Mouse (Mus musculus) heart, embryonic 13.5 days (tissue): Measurements from ENCODE around the gene Zdhhc13. TPM values are rescaled to one million over a fixed set of nuclear protein-coding genes. Genes with fewer than 3 reads are reported as not detected.

ENCODE experiments used
- ATAC-seq: fragments of 200-750 bp; cut with Nextera tagmentation; 2 replicates; pipeline ENCODE4 v1.8.0; 2017; ENCODE audit warnings: moderate TSS enrichment; ENCODE audit not compliant: insufficient number of reproducible peaks, low FRiP score, low TSS enrichment; ENCODE audit errors: extremely low read depth
- H3K27ac ChIP-seq: fragments of 300-500 bp; sonication (generic); replicated peaks from 2 replicates; pipeline ENCODE4 v1.5.1; 2015; ENCODE audit warnings: moderate library complexity, mild to moderate bottlenecking, inconsistent platforms
- H3K27me3 ChIP-seq: fragments of 300-500 bp; sonication (generic); replicated peaks from 2 replicates; pipeline ENCODE4 v1.6.1; 2015; ENCODE audit warnings: mild to moderate bottlenecking, inconsistent platforms
- H3K36me3 ChIP-seq: fragments of 300-500 bp; sonication (generic); 2 replicates; pipeline ENCODE4 v1.6.1; 2015; ENCODE audit warnings: mild to moderate bottlenecking, inconsistent platforms
- H3K4me1 ChIP-seq: fragments of 300-500 bp; sonication (generic); 2 replicates; pipeline ENCODE4 v1.6.1; 2015; ENCODE audit warnings: inconsistent platforms
- H3K4me2 ChIP-seq: fragments of 300-500 bp; sonication (generic); 2 replicates; pipeline ENCODE4 v1.6.1; 2015; ENCODE audit warnings: inconsistent platforms, mild to moderate bottlenecking, moderate library complexity
- H3K4me3 ChIP-seq: fragments of 300-500 bp; sonication (generic); 2 replicates; pipeline ENCODE4 v1.5.1; 2015; ENCODE audit warnings: moderate library complexity, mild to moderate bottlenecking, inconsistent platforms
- H3K9ac ChIP-seq: fragments of 300-500 bp; sonication (generic); 2 replicates; pipeline ENCODE4 v1.6.1; 2015; ENCODE audit warnings: inconsistent platforms, mild to moderate bottlenecking, moderate library complexity
- H3K9me3 ChIP-seq: fragments of 300-500 bp; sonication (generic); 2 replicates; pipeline ENCODE4 v1.6.1; 2016; ENCODE audit warnings: inconsistent platforms
- WGBS: fragments of 180-500 bp; shearing (Covaris S2); methylation state at CpG from one replicate; pipeline ENCODE4 v1.1.7; 2015; ENCODE audit warnings: mixed read lengths; 5-methylcytosine and 5-hydroxymethylcytosine counted together
- polyA plus RNA-seq: library from polyadenylated mRNA; unstranded; fragments of >200 nt; fragmentation: Nextera tagmentation; extraction: Ambion mirVana; gene quantifications from 2 replicates; pipeline ENCODE4 v1.2.1, GENCODE M21; 2015

Zdhhc13 gene
- polyA plus RNA-seq, 1 experiment from 2014 or later: 31.1 TPM

DNA sequence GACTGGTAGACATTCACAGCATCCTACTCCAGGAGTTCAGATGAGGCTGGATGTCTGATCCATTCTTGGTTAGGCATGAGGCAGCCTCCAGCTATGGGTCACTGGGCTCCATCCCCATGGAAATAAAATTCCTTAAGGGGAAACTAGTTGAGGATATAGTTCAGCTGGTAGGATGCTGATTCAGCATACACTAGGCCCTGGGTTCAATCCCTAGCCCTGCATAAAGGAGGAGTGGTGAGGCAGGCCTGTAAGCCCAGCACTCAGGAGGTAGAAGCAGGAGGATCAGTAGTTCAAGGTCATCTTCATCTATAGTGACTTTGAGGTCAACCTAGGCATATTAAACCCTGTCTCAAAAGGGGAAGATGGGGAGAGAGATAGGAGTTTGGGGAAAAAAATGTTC is 75.4 kb downstream of the Zdhhc13 start:
- H3K27ac ChIP-seq: no peak overlapping the region
- H3K4me3 ChIP-seq: no peak overlapping the region
- H3K9ac ChIP-seq: no peak overlapping the region
- ATAC-seq: no peak
- H3K9me3 ChIP-seq: no peaks in the 10 kb centered on the region
- peaks cover 29% of the 10 kb centered on the region for H3K4me1 ChIP-seq
- H3K27me3 ChIP-seq: no peaks in the 10 kb centered on the region
- peaks cover 50% of the 10 kb centered on the region for H3K36me3 ChIP-seq
- no peak overlapping the region for H3K4me2 ChIP-seq

DNA sequence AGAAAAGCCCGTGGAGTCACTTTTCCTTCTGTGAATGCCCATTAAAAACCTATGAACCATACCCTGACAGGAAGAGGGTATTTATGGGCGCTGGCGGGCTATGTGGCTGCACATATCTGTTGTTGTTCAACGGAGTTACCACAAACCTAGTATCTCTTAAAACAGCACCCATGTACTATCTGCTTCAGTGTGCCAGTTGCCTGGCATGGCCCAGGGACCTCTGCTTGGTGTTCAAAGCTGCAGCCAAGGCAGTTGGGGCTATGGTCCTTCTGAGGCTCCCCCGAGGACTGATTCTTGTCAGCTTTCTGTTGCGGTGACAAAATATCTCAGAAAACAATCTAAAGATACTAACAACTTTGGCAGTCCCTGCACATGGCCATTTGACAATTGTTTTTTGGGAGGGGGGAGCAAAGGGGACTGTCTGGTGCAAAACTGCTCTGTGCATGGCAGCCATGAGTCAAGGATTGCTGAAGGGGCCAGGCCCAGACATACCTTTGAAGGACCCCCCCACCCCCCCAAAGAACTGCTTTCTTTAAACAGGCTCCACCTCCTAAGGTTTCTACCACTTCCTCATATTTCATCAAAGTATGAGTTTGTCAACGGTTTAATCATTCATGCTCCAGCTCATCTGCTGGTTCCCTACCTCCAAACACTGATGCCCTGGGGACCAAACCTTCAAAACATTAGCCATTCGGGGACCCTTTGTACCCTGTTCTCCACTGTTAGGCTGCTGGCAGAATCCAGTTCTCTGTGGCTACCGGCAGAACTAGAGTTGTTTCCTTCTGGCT is 76.1 kb downstream of the Zdhhc13 start:
- 88% methylated on average over 9 of the region's 9 CpGs for WGBS
- peaks cover 26% of the 10 kb centered on the region for H3K4me1 ChIP-seq
- no peak overlapping the region for H3K4me3 ChIP-seq
- H3K9me3 ChIP-seq: no peaks in the 10 kb centered on the region
- H3K27ac ChIP-seq: no peak overlapping the region
- H3K9ac ChIP-seq: no peak overlapping the region
- peaks cover 57% of the 10 kb centered on the region for H3K36me3 ChIP-seq
- H3K4me2 ChIP-seq: no peak overlapping the region
- no peak for ATAC-seq
- no peaks in the 10 kb centered on the region for H3K27me3 ChIP-seq

DNA sequence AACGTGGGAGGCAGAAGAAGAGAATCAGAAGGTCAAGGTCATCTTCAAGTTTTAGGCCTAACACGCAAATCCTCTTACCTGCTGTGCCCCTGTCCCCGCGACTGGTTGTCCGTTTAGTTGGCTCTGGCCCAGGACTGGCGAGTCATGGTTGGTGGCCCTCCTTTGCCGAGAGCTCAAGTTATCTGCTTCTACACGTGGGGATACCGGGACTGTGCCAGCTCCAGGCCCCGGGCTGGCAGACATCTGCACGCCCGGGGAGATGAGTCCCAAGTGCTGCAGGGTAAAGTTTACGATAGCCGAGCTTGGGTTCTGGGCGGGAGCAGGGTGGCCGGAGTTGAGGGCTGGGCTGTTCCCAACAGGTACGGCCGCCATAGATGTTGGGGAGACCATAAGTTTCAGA is 78.8 kb downstream of the Zdhhc13 start:
- Histone ChIP-seq H3K4me1 (peaks cover 13% of the 10 kb centered on the region), H3K27ac (no peak overlapping the region), H3K4me2 (no peak overlapping the region), H3K27me3 (no peaks in the 10 kb centered on the region), H3K9me3 (no peaks in the 10 kb centered on the region), H3K36me3 (peaks cover 84% of the 10 kb centered on the region), H3K4me3 (no peak overlapping the region), H3K9ac (no peak overlapping the region)
- no peak for ATAC-seq
- WGBS: 88% methylated on average over 18 of the region's 18 CpGs

DNA sequence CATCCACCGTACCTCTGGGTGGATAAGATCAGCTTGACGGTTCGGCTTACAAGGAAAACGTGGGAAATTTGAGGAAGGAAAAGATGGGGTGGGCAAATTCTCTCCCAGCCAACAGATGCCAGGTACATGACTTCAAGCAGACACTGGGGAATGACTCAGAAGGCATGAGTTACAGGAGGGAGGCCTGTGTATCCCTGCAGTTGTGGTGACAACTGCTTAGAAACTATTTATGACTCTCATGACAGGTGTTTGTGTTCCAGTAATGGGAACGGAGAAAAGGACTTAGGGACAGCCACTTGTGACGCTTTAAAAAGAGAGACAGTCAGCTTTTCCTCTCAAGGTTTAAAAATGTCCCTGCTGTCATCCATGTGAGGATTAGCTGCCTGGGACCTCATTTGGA is 81.3 kb downstream of the Zdhhc13 start:
- peaks cover 99% of the 10 kb centered on the region for H3K36me3 ChIP-seq
- no peak overlapping the region for H3K4me2 ChIP-seq
- H3K27me3 ChIP-seq: no peaks in the 10 kb centered on the region
- no peak for ATAC-seq
- WGBS: 74% methylated on average over 6 of the region's 6 CpGs
- no peak overlapping the region for H3K4me3 ChIP-seq
- H3K4me1 ChIP-seq: no peaks in the 10 kb centered on the region
- H3K27ac ChIP-seq: no peak overlapping the region
- no peak overlapping the region for H3K9ac ChIP-seq
- H3K9me3 ChIP-seq: no peaks in the 10 kb centered on the region

DNA sequence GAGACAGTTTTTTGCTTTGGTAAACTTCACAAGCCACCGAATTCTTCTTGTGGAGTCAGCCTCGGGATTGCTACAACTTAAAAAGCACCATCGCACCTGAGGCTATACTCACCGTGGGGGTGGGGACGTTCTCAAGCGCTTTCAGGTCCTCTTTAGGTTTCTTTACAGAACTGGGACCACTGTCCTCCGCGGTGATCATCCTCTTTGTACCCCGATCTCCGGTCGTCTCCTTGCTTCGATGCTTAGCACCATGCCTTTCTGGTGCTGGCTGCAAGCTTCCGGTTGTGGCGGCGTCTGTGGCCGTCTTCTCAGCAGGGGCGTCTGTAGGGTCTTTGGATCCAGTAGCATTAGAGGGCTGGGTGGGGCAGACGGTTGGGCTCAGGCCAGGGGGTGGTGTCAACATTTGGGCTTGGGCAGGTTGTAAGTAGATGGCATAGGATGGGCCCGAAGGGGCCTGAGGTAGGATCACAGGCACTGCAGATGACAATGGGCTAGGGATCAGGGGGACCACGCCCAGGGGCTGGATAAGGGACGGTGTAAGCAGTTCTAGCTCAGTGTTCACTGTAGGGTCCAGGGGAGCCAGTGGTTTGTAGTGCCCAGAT is 81.9 kb downstream of the Zdhhc13 start:
- H3K4me3 ChIP-seq: no peak overlapping the region
- 92% methylated on average over 21 of the region's 21 CpGs for WGBS
- H3K27ac ChIP-seq: no peak overlapping the region
- no peak overlapping the region for H3K9ac ChIP-seq
- peaks cover 99% of the 10 kb centered on the region for H3K36me3 ChIP-seq
- ATAC-seq: no peak
- no peak overlapping the region for H3K4me2 ChIP-seq
- H3K27me3 ChIP-seq: no peaks in the 10 kb centered on the region
- H3K4me1 ChIP-seq: no peaks in the 10 kb centered on the region
- H3K9me3 ChIP-seq: no peaks in the 10 kb centered on the region

DNA sequence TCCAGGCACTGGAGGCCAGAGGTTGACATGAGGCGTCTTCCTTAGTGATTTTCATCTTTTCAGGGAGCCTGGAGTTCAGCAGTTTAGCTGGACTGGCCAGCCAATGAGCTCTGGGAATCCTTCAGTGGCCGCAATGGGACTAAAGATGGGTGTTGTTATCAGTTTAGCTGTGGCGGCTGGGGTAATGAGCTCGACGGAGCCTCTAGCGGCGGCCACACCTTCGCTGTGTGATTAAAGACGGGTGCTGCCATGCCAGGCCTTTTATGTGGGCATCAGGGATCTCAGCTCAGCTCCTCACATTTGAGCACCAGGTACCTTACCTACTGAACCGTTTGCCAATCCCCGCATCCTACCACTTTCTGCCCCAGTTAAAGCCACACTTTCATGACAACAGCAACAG is 82.5 kb downstream of the Zdhhc13 start:
- WGBS: 70% methylated on average over 11 of the region's 11 CpGs

DNA sequence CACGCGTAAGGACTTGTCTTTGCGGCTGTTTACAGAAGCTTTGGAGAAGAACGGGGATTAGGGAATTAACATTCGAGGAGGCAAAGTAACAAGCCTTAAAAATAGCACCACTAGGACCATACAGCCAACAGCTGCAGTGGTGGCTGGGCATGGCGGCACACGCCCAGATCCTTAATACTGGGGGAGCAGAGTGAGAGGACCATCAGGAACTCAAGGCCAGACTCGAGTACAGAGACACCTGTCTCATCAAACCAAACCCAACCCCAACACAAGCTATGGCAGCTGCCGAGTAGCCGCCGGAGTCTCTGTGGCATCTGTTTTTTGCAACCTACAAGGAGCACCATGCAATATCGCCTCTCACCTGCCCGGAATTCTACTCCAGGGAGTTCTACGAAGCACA is 86.3 kb downstream of the Zdhhc13 start:
- Histone ChIP-seq H3K9ac (no peak overlapping the region), H3K27me3 (no peaks in the 10 kb centered on the region), H3K27ac (no peak overlapping the region), H3K9me3 (no peaks in the 10 kb centered on the region), H3K36me3 (peaks cover 87% of the 10 kb centered on the region), H3K4me1 (peaks cover 12% of the 10 kb centered on the region), H3K4me2 (no peak overlapping the region), H3K4me3 (no peak overlapping the region)
- 91% methylated on average over 14 of the region's 14 CpGs for WGBS
- ATAC-seq: no peak

More for the DNA sequence above, 82.5 kb downstream of the Zdhhc13 start:
- Histone ChIP-seq H3K4me2 (no peak overlapping the region), H3K27ac (no peak overlapping the region), H3K9ac (no peak overlapping the region), H3K4me3 (no peak overlapping the region), H3K4me1 (no peaks in the 10 kb centered on the region), H3K27me3 (no peaks in the 10 kb centered on the region), H3K36me3 (peaks cover 99% of the 10 kb centered on the region), H3K9me3 (no peaks in the 10 kb centered on the region)
- ATAC-seq: no peak

DNA sequence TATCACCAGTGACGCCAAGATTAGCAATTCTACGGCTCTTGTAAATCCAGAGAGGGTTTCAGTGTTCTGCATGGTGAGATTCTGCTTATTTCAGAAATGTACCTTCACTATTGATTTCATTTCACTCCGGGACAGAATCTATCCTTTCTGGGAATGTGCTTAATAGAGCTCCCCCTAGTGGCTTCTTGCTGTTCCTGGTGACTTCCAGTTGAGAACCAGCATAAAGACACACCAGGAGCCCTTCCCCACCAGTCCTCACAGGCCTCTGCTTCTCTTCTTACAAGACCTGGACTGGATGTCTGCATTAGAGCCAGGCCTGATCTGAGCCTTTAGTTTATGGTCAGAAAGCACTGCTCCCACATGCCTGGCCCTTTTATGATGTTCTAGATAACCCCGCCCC is 87.7 kb downstream of the Zdhhc13 start:
- H3K27me3 ChIP-seq: no peaks in the 10 kb centered on the region
- no peak overlapping the region for H3K4me2 ChIP-seq
- no peaks in the 10 kb centered on the region for H3K9me3 ChIP-seq
- WGBS: 67% methylated on average over 4 of the region's 4 CpGs
- peaks cover 72% of the 10 kb centered on the region for H3K36me3 ChIP-seq
- H3K4me3 ChIP-seq: no peak overlapping the region
- no peak for ATAC-seq
- peaks cover 16% of the 10 kb centered on the region for H3K4me1 ChIP-seq
- no peak overlapping the region for H3K27ac ChIP-seq
- no peak overlapping the region for H3K9ac ChIP-seq

Other genes with a start within 250 kb of the Zdhhc13 start
- gene Mrgprb2, start 230.9 kb upstream of the Zdhhc13 start, polyA plus RNA-seq: not detected in 2 replicates
- gene Mrgprb3, start 145.2 kb upstream of the Zdhhc13 start, polyA plus RNA-seq: not detected in 2 replicates
- gene Csrp3, start 59.0 kb downstream of the Zdhhc13 start, polyA plus RNA-seq: 1,256 and 1,437 TPM in 2 replicates
- 18.6 and 19.9 TPM in 2 replicates for gene E2f8, start 92.6 kb downstream of the Zdhhc13 start, polyA plus RNA-seq
- gene Nav2, start 119.7 kb downstream of the Zdhhc13 start, polyA plus RNA-seq: 25.3 and 26.1 TPM in 2 replicates